Mouse (Mus musculus): ENCODE results near the gene Arid1b. TPM values are rescaled to one million over a fixed set of nuclear protein-coding genes. Genes with fewer than 3 reads are reported as not detected.

The Arid1b gene
- polyA plus RNA-seq, 1 experiment from 2014 or later, result 8.7 TPM

- ATAC-seq (ENCODE audit: insufficient number of reproducible peaks, insufficient read depth, low FRiP score, low read depth), result no peak; the same call in 1 of the 2 replicates
Measured at GRCm38 (mm10) chr17:5030290-5030689, 36.2 kb downstream of the Arid1b start.

GRCm38 (mm10) chr17:5033346-5033745, 39.2 kb downstream of the Arid1b start:
- H3K4me3 ChIP-seq (ENCODE audit: control insufficient read depth in 1 of 2, insufficient read depth in 1 of 2, low read depth in 1 of 2, low read length in 2 of 2), result no peak overlapping the region
- no peak overlapping the region for H3K4me2 ChIP-seq (ENCODE audit: low read length)
- peaks cover 12 to 13% of the 10 kb centered on the region in 2 experiments for H3K4me1 ChIP-seq (ENCODE audit: control insufficient read depth in 2 of 2, insufficient read depth in 2 of 2, low read length in 2 of 2)

More at GRCm38 (mm10) chr17:5030290-5030689, 36.2 kb downstream of the Arid1b start:
- 75% methylated on average over 2 of the region's 2 CpGs for WGBS
- Histone ChIP-seq H3K27ac (replicated peaks in 1 of 2; ENCODE audit: control insufficient read depth in 1 of 2, insufficient read depth in 1 of 2, low read depth in 2 of 2, low read length in 2 of 2) (no peak overlapping the region), H3K9me3 (ENCODE audit: control insufficient read depth, low read length) (no peaks in the 10 kb centered on the region), H3K4me1 (ENCODE audit: control insufficient read depth in 2 of 2, insufficient read depth in 2 of 2, low read length in 2 of 2) (peaks cover 10 to 13% of the 10 kb centered on the region in 2 experiments), H3K36me3 (ENCODE audit: control insufficient read depth, insufficient read depth, low read length) (no peaks in the 10 kb centered on the region), H3K4me2 (ENCODE audit: low read length) (no peak overlapping the region), H3K4me3 (ENCODE audit: control insufficient read depth in 1 of 2, insufficient read depth in 1 of 2, low read depth in 1 of 2, low read length in 2 of 2) (no peak overlapping the region), H3K9ac (ENCODE audit: low read length) (no peak overlapping the region), H3K27me3 (ENCODE audit: control insufficient read depth, insufficient read depth, low read length) (no peaks in the 10 kb centered on the region)

GRCm38 (mm10) chr17:5034201-5034600, 40.1 kb downstream of the Arid1b start:
- Histone ChIP-seq H3K9me3 (ENCODE audit: control insufficient read depth, low read length) (no peaks in the 10 kb centered on the region), H3K9ac (ENCODE audit: low read length) (no peak overlapping the region), H3K4me2 (ENCODE audit: low read length) (no peak overlapping the region), H3K4me3 (ENCODE audit: control insufficient read depth in 1 of 2, insufficient read depth in 1 of 2, low read depth in 1 of 2, low read length in 2 of 2) (no peak overlapping the region), H3K27me3 (ENCODE audit: control insufficient read depth, insufficient read depth, low read length) (no peaks in the 10 kb centered on the region), H3K4me1 (ENCODE audit: control insufficient read depth in 2 of 2, insufficient read depth in 2 of 2, low read length in 2 of 2) (peaks cover 12 to 13% of the 10 kb centered on the region in 2 experiments), H3K36me3 (ENCODE audit: control insufficient read depth, insufficient read depth, low read length) (no peaks in the 10 kb centered on the region), H3K27ac (replicated peaks in 1 of 2; ENCODE audit: control insufficient read depth in 1 of 2, insufficient read depth in 1 of 2, low read depth in 2 of 2, low read length in 2 of 2) (no peak overlapping the region)
- 50% methylated on average over 3 of the region's 3 CpGs for WGBS
- peak; percentile 59; the same call in 1 of the 2 replicates for ATAC-seq (ENCODE audit: insufficient number of reproducible peaks, insufficient read depth, low FRiP score, low read depth)

More at GRCm38 (mm10) chr17:5033346-5033745, 39.2 kb downstream of the Arid1b start:
- WGBS, result 69% methylated on average over 3 of the region's 3 CpGs
- no peak for ATAC-seq (ENCODE audit: insufficient number of reproducible peaks, insufficient read depth, low FRiP score, low read depth)
- Histone ChIP-seq H3K27ac (replicated peaks in 1 of 2; ENCODE audit: control insufficient read depth in 1 of 2, insufficient read depth in 1 of 2, low read depth in 2 of 2, low read length in 2 of 2) (no peak overlapping the region), H3K9ac (ENCODE audit: low read length) (no peak overlapping the region), H3K36me3 (ENCODE audit: control insufficient read depth, insufficient read depth, low read length) (no peaks in the 10 kb centered on the region), H3K9me3 (ENCODE audit: control insufficient read depth, low read length) (no peaks in the 10 kb centered on the region), H3K27me3 (ENCODE audit: control insufficient read depth, insufficient read depth, low read length) (no peaks in the 10 kb centered on the region)

- H3K4me3 ChIP-seq (ENCODE audit: control insufficient read depth in 1 of 2, insufficient read depth in 1 of 2, low read depth in 1 of 2, low read length in 2 of 2), result no peak overlapping the region
- 62% methylated on average over 2 of the region's 2 CpGs for whole genome bisulfite sequencing
- ATAC-seq (ENCODE audit: insufficient number of reproducible peaks, insufficient read depth, low FRiP score, low read depth), result no peak
- no peaks in the 10 kb centered on the region for H3K27me3 ChIP-seq (ENCODE audit: control insufficient read depth, insufficient read depth, low read length)
- H3K36me3 ChIP-seq (ENCODE audit: control insufficient read depth, insufficient read depth, low read length), result 0 out of 2 replicates have a peak, but pooled peaks cover 4% of the 10 kb centered on the region
- no peaks in the 10 kb centered on the region for H3K9me3 ChIP-seq (ENCODE audit: control insufficient read depth, low read length)
- H3K4me1 ChIP-seq (ENCODE audit: control insufficient read depth in 2 of 2, insufficient read depth in 2 of 2, low read length in 2 of 2), result peaks cover 11 to 13% of the 10 kb centered on the region in 2 experiments
- H3K4me2 ChIP-seq (ENCODE audit: low read length), result no peak overlapping the region
- H3K27ac ChIP-seq (replicated peaks in 1 of 2; ENCODE audit: control insufficient read depth in 1 of 2, insufficient read depth in 1 of 2, low read depth in 2 of 2, low read length in 2 of 2), result no peak overlapping the region
- H3K9ac ChIP-seq (ENCODE audit: low read length), result no peak overlapping the region
Measured at GRCm38 (mm10) chr17:5036200-5036835, 42.2 kb downstream of the Arid1b start.

GRCm38 (mm10) chr17:5037199-5037598, 43.1 kb downstream of the Arid1b start:
- no peak overlapping the region for H3K9ac ChIP-seq (ENCODE audit: low read length)

GRCm38 (mm10) chr17:5039826-5040225, 45.7 kb downstream of the Arid1b start:
- H3K4me3 ChIP-seq (ENCODE audit: control insufficient read depth in 1 of 2, insufficient read depth in 1 of 2, low read depth in 1 of 2, low read length in 2 of 2), result no peak overlapping the region
- no peak for ATAC-seq (ENCODE audit: insufficient number of reproducible peaks, insufficient read depth, low FRiP score, low read depth)
- no peak overlapping the region for H3K4me2 ChIP-seq (ENCODE audit: low read length)
- WGBS, result 74% methylated on average over 2 of the region's 2 CpGs
- peaks cover 4 to 14% of the 10 kb centered on the region in 2 experiments; a peak in 2 of 4 replicates for H3K4me1 ChIP-seq (ENCODE audit: control insufficient read depth in 2 of 2, insufficient read depth in 2 of 2, low read length in 2 of 2)
- no peaks in the 10 kb centered on the region for H3K27me3 ChIP-seq (ENCODE audit: control insufficient read depth, insufficient read depth, low read length)
- H3K36me3 ChIP-seq (ENCODE audit: control insufficient read depth, insufficient read depth, low read length), result peaks cover 9% of the 10 kb centered on the region
- H3K9me3 ChIP-seq (ENCODE audit: control insufficient read depth, low read length), result no peaks in the 10 kb centered on the region
- no peak overlapping the region for H3K9ac ChIP-seq (ENCODE audit: low read length)
- H3K27ac ChIP-seq (replicated peaks in 1 of 2; ENCODE audit: control insufficient read depth in 1 of 2, insufficient read depth in 1 of 2, low read depth in 2 of 2, low read length in 2 of 2), result no peak overlapping the region

More at GRCm38 (mm10) chr17:5037199-5037598, 43.1 kb downstream of the Arid1b start:
- ATAC-seq (ENCODE audit: insufficient number of reproducible peaks, insufficient read depth, low FRiP score, low read depth), result no peak
- Histone ChIP-seq H3K9me3 (ENCODE audit: control insufficient read depth, low read length) (no peaks in the 10 kb centered on the region), H3K27me3 (ENCODE audit: control insufficient read depth, insufficient read depth, low read length) (no peaks in the 10 kb centered on the region), H3K4me2 (ENCODE audit: low read length) (no peak overlapping the region), H3K4me1 (ENCODE audit: control insufficient read depth in 2 of 2, insufficient read depth in 2 of 2, low read length in 2 of 2) (peaks cover 11 to 13% of the 10 kb centered on the region in 2 experiments), H3K27ac (replicated peaks in 1 of 2; ENCODE audit: control insufficient read depth in 1 of 2, insufficient read depth in 1 of 2, low read depth in 2 of 2, low read length in 2 of 2) (no peak overlapping the region), H3K36me3 (ENCODE audit: control insufficient read depth, insufficient read depth, low read length) (peaks cover 4% of the 10 kb centered on the region; the same call in 1 of the 2 replicates), H3K4me3 (ENCODE audit: control insufficient read depth in 1 of 2, insufficient read depth in 1 of 2, low read depth in 1 of 2, low read length in 2 of 2) (no peak overlapping the region)
- 92% methylated on average over 8 of the region's 8 CpGs for WGBS

- peaks cover 2 to 14% of the 10 kb centered on the region in 2 experiments; a peak in 1 of 4 replicates for H3K4me1 ChIP-seq (ENCODE audit: control insufficient read depth in 2 of 2, insufficient read depth in 2 of 2, low read length in 2 of 2)
- H3K27me3 ChIP-seq (ENCODE audit: control insufficient read depth, insufficient read depth, low read length), result no peaks in the 10 kb centered on the region
- no peak overlapping the region for H3K4me2 ChIP-seq (ENCODE audit: low read length)
- peaks cover 9% of the 10 kb centered on the region for H3K36me3 ChIP-seq (ENCODE audit: control insufficient read depth, insufficient read depth, low read length)
- H3K4me3 ChIP-seq (ENCODE audit: control insufficient read depth in 1 of 2, insufficient read depth in 1 of 2, low read depth in 1 of 2, low read length in 2 of 2), result no peak overlapping the region
- H3K27ac ChIP-seq (replicated peaks in 1 of 2; ENCODE audit: control insufficient read depth in 1 of 2, insufficient read depth in 1 of 2, low read depth in 2 of 2, low read length in 2 of 2), result no peak overlapping the region
- H3K9ac ChIP-seq (ENCODE audit: low read length), result no peak overlapping the region
- no peaks in the 10 kb centered on the region for H3K9me3 ChIP-seq (ENCODE audit: control insufficient read depth, low read length)
- WGBS, result 56% methylated on average over 7 of the region's 7 CpGs
- no peak for ATAC-seq (ENCODE audit: insufficient number of reproducible peaks, insufficient read depth, low FRiP score, low read depth)
Measured at GRCm38 (mm10) chr17:5043871-5044270, 49.7 kb downstream of the Arid1b start.

All from heart, embryonic 14.5 days (tissue).